Mouse (Mus musculus): ENCODE results near the gene Olfr725.

The Olfr725 gene

GRCm38 (mm10) chr14:50040275-50040674 is at the start of gene Olfr725:
Gene Olfr725 (minus strand): TSS chr14:50040375.
- DNase-seq (ENCODE audit: extremely low read depth, low read depth), result no peak

GRCm38 (mm10) chr14:50062733-50063104 is 22.5 kb upstream of the Olfr725 start:
- DNase-seq (ENCODE audit: extremely low read depth, low read depth), result no peak

GRCm38 (mm10) chr14:50061955-50062732 is 22.0 kb upstream of the Olfr725 start:
- no peak for DNase-seq (ENCODE audit: extremely low read depth, low read depth)

GRCm38 (mm10) chr14:50061590-50061954 is 21.4 kb upstream of the Olfr725 start:
- no peak for DNase-seq (ENCODE audit: extremely low read depth, low read depth)

GRCm38 (mm10) chr14:50061179-50061578 is 21.0 kb upstream of the Olfr725 start:
- DNase-seq (ENCODE audit: extremely low read depth, low read depth), result no peak

GRCm38 (mm10) chr14:50032041-50032440 is 8.1 kb downstream of the Olfr725 start:
- DNase-seq (ENCODE audit: extremely low read depth, low read depth), result no peak

- DNase-seq (ENCODE audit: extremely low read depth, low read depth), result no peak
These were observed 8.8 kb downstream of the Olfr725 start for GRCm38 (mm10) chr14:50031356-50031755.

- DNase-seq (ENCODE audit: extremely low read depth, low read depth), result no peak
These were observed 13.8 kb downstream of the Olfr725 start for GRCm38 (mm10) chr14:50026371-50026770.
